In the genomic region with DNA sequence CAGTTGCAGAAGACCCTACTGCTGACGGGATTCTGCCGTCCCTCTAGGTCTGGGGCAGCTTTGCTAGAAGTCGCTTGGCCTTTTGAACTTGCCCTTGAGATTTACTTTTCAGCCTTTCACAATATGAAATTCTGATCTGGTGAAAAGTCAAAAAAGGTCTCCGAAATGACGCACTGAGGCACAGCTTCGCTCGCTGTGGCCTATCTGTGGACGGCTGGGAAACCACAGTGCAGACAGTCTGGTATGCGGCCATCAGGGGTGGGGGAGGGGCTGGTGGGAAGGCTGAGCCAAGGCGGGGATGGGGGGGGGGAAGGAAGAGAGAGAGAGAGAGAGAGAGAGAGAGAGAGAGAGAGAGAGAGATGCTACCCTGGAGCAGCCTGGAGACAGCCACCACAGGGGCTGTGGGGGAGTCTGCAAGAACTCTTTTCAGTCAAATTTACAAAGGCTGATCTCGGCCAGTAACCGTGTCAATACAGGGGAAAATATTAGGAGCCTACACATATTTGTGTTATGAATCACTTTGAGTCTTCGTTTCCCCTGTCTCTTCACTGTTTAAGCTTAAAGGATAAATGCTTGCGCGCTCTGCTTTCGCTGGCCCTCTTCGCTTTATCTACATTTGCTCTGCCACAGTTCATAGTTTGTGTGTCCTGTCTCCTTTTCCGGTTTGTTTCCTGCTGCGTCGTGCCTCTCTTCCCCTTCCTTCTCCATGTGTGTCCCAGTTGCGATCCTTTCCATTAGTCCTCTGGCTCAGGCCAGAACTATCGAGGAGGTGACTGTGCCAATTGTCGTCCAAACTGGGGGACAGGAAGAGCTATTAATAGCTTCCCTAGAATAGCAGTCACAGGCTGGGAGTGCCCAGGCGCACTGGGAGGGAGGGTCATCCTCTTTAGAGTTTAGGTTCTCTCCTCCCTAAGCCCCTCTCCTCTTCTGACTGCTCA, we compare ENCODE assay signal across 8 mouse cellular contexts. TPM values are rescaled to one million over a fixed set of nuclear protein-coding genes. Genes with fewer than 3 reads are reported as not detected.
DNase-seq lines count a peak whose midpoint lies in the region; ATAC-seq lines count a peak whose summit lies in the region.

No protein-coding gene starts in this region.

- H3K4me2 ChIP-seq in midbrain, embryonic 12.5 days (replicated peaks), result 0 out of 2 replicates have a peak overlapping the region, but pooled peaks have one; percentile 1
- H3K4me2 ChIP-seq in midbrain, embryonic 16.5 days (ENCODE audit: low read length), result no peak overlapping the region
- peak overlapping the region; percentile 45 for H3K4me2 ChIP-seq in embryonic facial prominence, embryonic 13.5 days
- peak overlapping the region; percentile 24 for H3K4me2 ChIP-seq in limb, embryonic 15.5 days

- H3K9me3 ChIP-seq in midbrain, embryonic 12.5 days, result no peaks in the 10 kb centered on the region
- no peaks in the 10 kb centered on the region for H3K9me3 ChIP-seq in midbrain, embryonic 16.5 days (replicated peaks; ENCODE audit: control insufficient read depth, low read length, poor library complexity, severe bottlenecking)
- H3K9me3 ChIP-seq in embryonic facial prominence, embryonic 13.5 days, result no peaks in the 10 kb centered on the region
- no peaks in the 10 kb centered on the region for H3K9me3 ChIP-seq in limb, embryonic 15.5 days

- peak; percentile 81 for DNase-seq in skeletal muscle tissue, adult 2 months (ENCODE audit: low read depth, low spot score)
- no peak for DNase-seq in right cerebral cortex, postnatal 14 days

- no peaks in the 10 kb centered on the region for H3K36me3 ChIP-seq in midbrain, embryonic 12.5 days
- H3K36me3 ChIP-seq in midbrain, embryonic 16.5 days (ENCODE audit: control insufficient read depth, insufficient read depth, low read length), result no peaks in the 10 kb centered on the region
- 0 out of 2 replicates have a peak, but pooled peaks cover 3% of the 10 kb centered on the region for H3K36me3 ChIP-seq in embryonic facial prominence, embryonic 13.5 days
- H3K36me3 ChIP-seq in limb, embryonic 15.5 days, result no peaks in the 10 kb centered on the region

- no peak for ATAC-seq in midbrain, embryonic 12.5 days (ENCODE audit: low FRiP score, low read depth)
- no peak for ATAC-seq in midbrain, embryonic 16.5 days
- no peak for ATAC-seq in embryonic facial prominence, embryonic 13.5 days (ENCODE audit: insufficient number of reproducible peaks, insufficient read depth, low FRiP score, low TSS enrichment, low read depth)
- peak; percentile 3 to 53; a peak in 2 of 4 replicates for ATAC-seq in hematopoietic stem cell, adult 5-6 weeks (replicated peaks in 1 of 2; ENCODE audit: insufficient read depth in 1 of 2, low FRiP score in 2 of 2, low TSS enrichment in 1 of 2, low read depth in 1 of 2, poor library complexity in 2 of 2, severe bottlenecking in 2 of 2)
- peak; percentile 59 for ATAC-seq in limb, embryonic 15.5 days (ENCODE audit: insufficient number of reproducible peaks, low FRiP score, low TSS enrichment, low read depth)
- no peak for ATAC-seq in inflammation-experienced regulatory T-cells, adult 6 months

- 48% methylated on average over 24 of the region's 24 CpGs for WGBS in midbrain, embryonic 12.5 days
- WGBS in midbrain, embryonic 16.5 days, result 49% methylated on average over 23 of the region's 24 CpGs
- WGBS in embryonic facial prominence, embryonic 13.5 days, result 20% methylated on average over 24 of the region's 24 CpGs
- WGBS in limb, embryonic 15.5 days, result 32% methylated on average over 24 of the region's 24 CpGs

- H3K4me1 ChIP-seq in midbrain, embryonic 12.5 days, result 0 out of 2 replicates have a peak, but pooled peaks cover 5% of the 10 kb centered on the region
- no peaks in the 10 kb centered on the region for H3K4me1 ChIP-seq in midbrain, embryonic 16.5 days (ENCODE audit: control insufficient read depth, insufficient read depth, low read length)
- peaks cover 69% of the 10 kb centered on the region for H3K4me1 ChIP-seq in embryonic facial prominence, embryonic 13.5 days
- peaks cover 58% of the 10 kb centered on the region for H3K4me1 ChIP-seq in limb, embryonic 15.5 days

- no peak overlapping the region for H3K4me3 ChIP-seq in midbrain, embryonic 12.5 days
- H3K4me3 ChIP-seq in midbrain, embryonic 16.5 days (ENCODE audit: low read depth, low read length), result no peak overlapping the region
- H3K4me3 ChIP-seq in embryonic facial prominence, embryonic 13.5 days, result no peak overlapping the region
- no peak overlapping the region for H3K4me3 ChIP-seq in limb, embryonic 15.5 days

- H3K27ac ChIP-seq in midbrain, embryonic 12.5 days (replicated peaks), result no peak overlapping the region
- no peak overlapping the region for H3K27ac ChIP-seq in midbrain, embryonic 16.5 days (ENCODE audit: low read length)
- peak overlapping the region; percentile 87 for H3K27ac ChIP-seq in embryonic facial prominence, embryonic 13.5 days
- peak overlapping the region; percentile 69 for H3K27ac ChIP-seq in limb, embryonic 15.5 days

- no peaks in the 10 kb centered on the region for H3K27me3 ChIP-seq in midbrain, embryonic 12.5 days
- H3K27me3 ChIP-seq in midbrain, embryonic 16.5 days (ENCODE audit: control insufficient read depth, insufficient read depth, low read depth, low read length), result no peaks in the 10 kb centered on the region
- no peaks in the 10 kb centered on the region for H3K27me3 ChIP-seq in embryonic facial prominence, embryonic 13.5 days
- no peaks in the 10 kb centered on the region for H3K27me3 ChIP-seq in limb, embryonic 15.5 days

- no peak overlapping the region for H3K9ac ChIP-seq in midbrain, embryonic 12.5 days (replicated peaks)
- H3K9ac ChIP-seq in midbrain, embryonic 16.5 days (ENCODE audit: low read depth, low read length), result no peak overlapping the region
- H3K9ac ChIP-seq in embryonic facial prominence, embryonic 13.5 days, result no peak overlapping the region
- no peak overlapping the region for H3K9ac ChIP-seq in limb, embryonic 15.5 days

RNA-seq across cellular contexts. Expression of a gene that starts 11.9 kb away (rescaled TPM):
- polyA plus RNA-seq in midbrain, embryonic 12.5 days (2016; fragmentation: Nextera tagmentation; extraction: Ambion mirVana), result 122 and 157 TPM in 2 replicates
- polyA plus RNA-seq in midbrain, embryonic 16.5 days (2015; fragmentation: Nextera tagmentation; extraction: Ambion mirVana), result 52.1 and 58.2 TPM in 2 replicates
- polyA plus RNA-seq in embryonic facial prominence, embryonic 13.5 days (2015; fragmentation: Nextera tagmentation; extraction: Ambion mirVana), result 432 and 463 TPM in 2 replicates
- 0.65 TPM in 1 of 2 replicates, not detected in the other for total RNA-seq in hematopoietic stem cell, adult 5-6 weeks (2017)
- 272 and 288 TPM in 2 replicates for polyA plus RNA-seq in limb, embryonic 15.5 days (2015; fragmentation: Nextera tagmentation; extraction: Ambion mirVana)
- under 1 TPM in 2 of 3 experiments, not detected in 1; 0.21 to 0.59 TPM for polyA plus RNA-seq in inflammation-experienced regulatory T-cells, adult 6 months (2017; shearing (Covaris generic))

Comparison
In these comparisons a context has a peak if more than half of its experiments do, and no peak if none do; other contexts are left out.
1. ATAC-seq: peak in hematopoietic stem cell, adult 5-6 weeks (2 of 2) and limb, embryonic 15.5 days (single experiment); none in midbrain, embryonic 12.5 days (single experiment), midbrain, embryonic 16.5 days (single experiment), embryonic facial prominence, embryonic 13.5 days (single experiment) and inflammation-experienced regulatory T-cells, adult 6 months (single experiment).
2. H3K27ac ChIP-seq: peak in embryonic facial prominence, embryonic 13.5 days (single experiment) and limb, embryonic 15.5 days (single experiment); none in midbrain, embryonic 12.5 days (single experiment) and midbrain, embryonic 16.5 days (single experiment).
3. RNA of a gene that starts 11.9 kb away (polyA plus RNA-seq): 432 to 463 TPM in embryonic facial prominence, embryonic 13.5 days, 272 to 288 TPM in limb, embryonic 15.5 days, 122 to 157 TPM in midbrain, embryonic 12.5 days and 52.1 to 58.2 TPM in midbrain, embryonic 16.5 days; 0.21 to 0.59 TPM in inflammation-experienced regulatory T-cells, adult 6 months; every median in the first group is over 10 times any median in the second.